Mouse (Mus musculus) neural tube, embryonic 15.5 days (tissue): Measurements from ENCODE around the gene Gm17093. TPM values are rescaled to one million over a fixed set of nuclear protein-coding genes. Genes with fewer than 3 reads are reported as not detected.
"Not testable (repeated sequence)": the region's sequence is repeated elsewhere in the genome, so short reads cannot be mapped to it uniquely, and the experiment has no call there.

Experiments used
- ATAC-seq: fragments of 200-750 bp; cut with Nextera tagmentation; 2 replicates; pipeline ENCODE4 v1.8.0; 2017; ENCODE audit warnings: mild to moderate bottlenecking, moderate TSS enrichment, moderate library complexity; ENCODE audit not compliant: low FRiP score
- H3K27ac ChIP-seq: fragments of 300-500 bp; sonication (generic); replicated peaks from 2 replicates; pipeline ENCODE4 v1.5.1; 2015; ENCODE audit warnings: mild to moderate bottlenecking, inconsistent platforms
- H3K27me3 ChIP-seq: fragments of 300-500 bp; sonication (generic); replicated peaks from 2 replicates; pipeline ENCODE4 v1.6.1; 2015; ENCODE audit warnings: inconsistent platforms
- H3K36me3 ChIP-seq: fragments of 300-500 bp; sonication (generic); 2 replicates; pipeline ENCODE4 v1.6.1; 2015; ENCODE audit warnings: inconsistent platforms
- H3K4me1 ChIP-seq: fragments of 300-500 bp; sonication (generic); 2 replicates; pipeline ENCODE4 v1.6.1; 2015; ENCODE audit warnings: inconsistent platforms
- H3K4me2 ChIP-seq: fragments of 300-500 bp; sonication (generic); 2 replicates; pipeline ENCODE4 v1.6.1; 2015; ENCODE audit warnings: inconsistent platforms, mild to moderate bottlenecking, moderate library complexity
- H3K4me3 ChIP-seq: fragments of 300-500 bp; sonication (generic); replicated peaks from 2 replicates; pipeline ENCODE4 v1.5.1; 2015; ENCODE audit warnings: mild to moderate bottlenecking, inconsistent platforms
- H3K9ac ChIP-seq: fragments of 300-500 bp; sonication (generic); replicated peaks from 2 replicates; pipeline ENCODE4 v1.6.1; 2015; ENCODE audit warnings: mild to moderate bottlenecking, inconsistent platforms
- H3K9me3 ChIP-seq: fragments of 300-500 bp; sonication (generic); replicated peaks from 2 replicates; pipeline ENCODE4 v1.6.1; 2016; ENCODE audit warnings: inconsistent platforms
- WGBS: fragments of 180-500 bp; shearing (Covaris S2); methylation state at CpG from one replicate; pipeline ENCODE4 v1.1.7; 2015; ENCODE audit warnings: mixed read lengths; 5-methylcytosine and 5-hydroxymethylcytosine counted together
- polyA plus RNA-seq: library from polyadenylated mRNA; unstranded; fragments of >200 nt; fragmentation: Nextera tagmentation; extraction: Ambion mirVana; gene quantifications from 2 replicates; pipeline ENCODE4 v1.2.1, GENCODE M21; 2015

Gm17093 gene
- not detected in 2 replicates for polyA plus RNA-seq

DNA sequence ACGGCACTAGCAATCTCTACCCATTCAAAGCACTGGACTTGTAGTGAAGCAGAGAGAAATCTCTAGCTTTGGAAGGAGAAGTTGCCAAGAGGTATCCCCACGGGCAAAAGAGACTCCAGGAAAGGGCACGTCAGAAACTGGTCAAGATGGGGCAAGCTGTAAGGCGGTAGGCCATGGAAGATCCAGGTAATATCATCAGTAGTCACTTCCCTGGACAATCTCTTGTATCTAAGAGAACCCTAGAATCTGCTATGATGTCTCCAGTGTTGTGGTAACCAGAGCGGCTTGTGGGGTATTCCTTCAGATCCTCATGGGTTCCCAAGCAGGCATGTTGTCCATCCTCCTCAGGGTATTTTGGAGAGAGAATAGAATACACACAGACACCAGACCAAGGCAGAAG is at the start of gene Gm17093:
Gene Gm17093, plus strand, starts transcription at position 301 of the 400 bp plus-strand sequence.
- not testable (repeated sequence) for H3K4me1 ChIP-seq, ATAC-seq, H3K4me2 ChIP-seq, H3K9ac ChIP-seq, H3K36me3 ChIP-seq, H3K9me3 ChIP-seq, H3K27me3 ChIP-seq, H3K27ac ChIP-seq, H3K4me3 ChIP-seq
- 90% methylated on average over 5 of the region's 5 CpGs for whole genome bisulfite sequencing

DNA sequence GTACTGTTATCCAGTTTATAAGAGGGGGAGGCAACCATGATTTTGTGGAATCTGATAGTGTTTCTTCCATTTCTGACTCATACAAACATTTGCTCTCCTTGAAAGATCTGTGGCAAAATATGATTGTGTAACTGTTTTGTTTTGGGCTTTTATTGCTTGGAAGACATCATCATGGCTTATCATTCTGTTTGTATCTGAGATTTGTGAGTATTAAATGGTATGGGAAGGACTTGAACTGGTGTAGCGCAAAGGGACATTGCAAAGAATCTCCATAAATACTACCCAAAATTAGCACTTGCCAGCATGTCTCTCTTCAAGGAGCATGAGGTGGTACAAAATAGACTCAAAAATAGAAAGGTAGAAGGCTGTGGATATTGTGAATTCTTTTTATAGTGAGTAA is 25.9 kb upstream of the Gm17093 start, which contains the start of gene BC061237:
Gene BC061237, plus strand, starts transcription at position 301 of the 400 bp plus-strand sequence.
- H3K36me3 ChIP-seq, H3K27ac ChIP-seq, H3K9me3 ChIP-seq, H3K4me2 ChIP-seq, H3K4me3 ChIP-seq, ATAC-seq, H3K4me1 ChIP-seq, H3K9ac ChIP-seq, H3K27me3 ChIP-seq: not testable (repeated sequence)
- WGBS: 100% methylated on average over 1 of the region's 1 CpGs

DNA sequence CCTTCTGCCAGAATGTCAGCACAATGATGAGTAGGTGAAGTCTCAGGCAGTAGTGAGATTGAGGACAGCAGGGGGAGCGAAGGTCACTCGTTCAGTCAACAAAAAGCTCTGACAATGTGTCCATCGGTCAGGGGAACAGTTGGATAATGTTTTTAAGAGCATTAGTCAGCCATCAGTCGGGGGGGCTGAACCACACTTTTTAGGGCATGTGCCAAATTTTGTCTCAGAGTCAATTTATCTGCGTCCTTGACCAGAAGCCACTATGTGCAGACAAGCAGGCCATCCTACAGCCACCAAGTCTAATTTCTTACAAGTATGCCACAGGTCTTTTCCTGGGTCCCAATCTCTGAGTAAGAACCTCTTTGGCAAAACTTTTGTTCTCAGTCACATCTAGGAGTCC is 29.9 kb downstream of the Gm17093 start:
- WGBS: 91% methylated on average over 4 of the region's 5 CpGs
- not testable (repeated sequence) for H3K4me2 ChIP-seq, H3K4me3 ChIP-seq, H3K9ac ChIP-seq, H3K27ac ChIP-seq, H3K9me3 ChIP-seq, H3K27me3 ChIP-seq, H3K4me1 ChIP-seq, ATAC-seq, H3K36me3 ChIP-seq

Other genes with a start within 250 kb of the Gm17093 start
- gene Gm8220, start 232.7 kb upstream of the Gm17093 start, polyA plus RNA-seq: not detected in 2 replicates
- not detected in 2 replicates for gene Gm5930, start 179.7 kb upstream of the Gm17093 start, polyA plus RNA-seq
- not detected in 2 replicates for gene Gm8229, start 152.9 kb upstream of the Gm17093 start, polyA plus RNA-seq
- not detected in 2 replicates for gene Gm3371, start 107.6 kb upstream of the Gm17093 start, polyA plus RNA-seq
- gene Gm8232, start 84.6 kb upstream of the Gm17093 start, polyA plus RNA-seq: not detected in 2 replicates
- 0.18 TPM in 1 of 2 replicates, not detected in the other for gene BC061237, start 25.8 kb upstream of the Gm17093 start, polyA plus RNA-seq
- gene Gm8247, start 64.9 kb downstream of the Gm17093 start, polyA plus RNA-seq: not detected in 2 replicates
- gene Gm5624, start 109.7 kb downstream of the Gm17093 start, polyA plus RNA-seq: not detected in 2 replicates
- gene Gm8257, start 188.2 kb downstream of the Gm17093 start, polyA plus RNA-seq: not detected in 2 replicates
- gene Gm8267, start 232.1 kb downstream of the Gm17093 start, polyA plus RNA-seq: not detected in 2 replicates